ENCODE assay signal across 8 mouse cellular contexts in the genomic region with DNA sequence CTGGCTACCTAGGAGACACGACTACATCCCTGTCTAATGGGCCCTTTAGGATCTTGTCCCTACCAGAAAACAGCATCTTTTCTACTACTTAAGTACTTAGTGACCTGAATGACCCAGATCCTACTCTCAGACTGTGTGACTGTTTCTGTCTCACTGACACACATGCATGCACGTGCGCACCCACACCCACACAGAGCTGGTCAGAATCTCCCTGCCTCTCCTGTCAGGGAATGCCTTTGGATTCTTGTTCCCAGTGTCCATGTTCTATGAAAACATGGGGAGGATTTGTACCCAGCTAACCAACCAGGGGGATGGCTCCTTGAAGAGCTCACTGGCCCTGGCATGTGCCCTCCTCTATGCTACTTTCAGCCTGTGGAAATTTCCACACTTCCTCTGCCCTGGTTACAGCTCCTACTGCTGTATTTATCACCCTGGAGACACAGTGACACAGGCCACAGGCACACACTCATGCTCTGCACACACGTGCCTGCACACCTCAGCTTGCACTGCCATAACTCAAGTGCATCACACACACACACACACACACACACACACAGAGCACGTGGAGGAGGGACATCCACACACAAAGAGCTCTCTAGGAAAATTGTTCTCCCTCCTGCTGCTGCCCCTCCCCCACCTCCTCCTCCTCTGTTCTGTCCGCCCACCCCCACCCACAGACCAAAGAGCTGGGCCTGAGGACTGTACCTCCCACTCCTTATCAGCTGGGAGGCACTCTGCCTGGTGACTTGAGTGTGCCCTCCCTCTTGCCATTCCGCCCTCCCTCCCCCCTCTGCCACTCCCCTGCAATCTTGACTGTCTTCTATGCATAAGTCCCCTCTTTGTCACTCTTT. TPM values are rescaled to one million over a fixed set of nuclear protein-coding genes. Genes with fewer than 3 reads are reported as not detected.
DNase-seq lines count a peak whose midpoint lies in the region; ATAC-seq and TF ChIP-seq lines count a peak whose summit lies in the region.

No protein-coding gene starts in this region.

- H3K4me1 ChIP-seq in kidney, embryonic 16.5 days (ENCODE audit: insufficient read depth, low read length), result peaks cover 24% of the 10 kb centered on the region
- H3K4me1 ChIP-seq in hindbrain, postnatal 0 days (ENCODE audit: insufficient read depth, low read length), result peaks cover 9% of the 10 kb centered on the region
- H3K4me1 ChIP-seq in midbrain, embryonic 10.5 days, result peaks cover 45% of the 10 kb centered on the region

- peaks cover 7% of the 10 kb centered on the region; the same call in 1 of the 2 replicates for H3K27me3 ChIP-seq in kidney, embryonic 16.5 days (ENCODE audit: insufficient read depth, low read length)
- H3K27me3 ChIP-seq in hindbrain, postnatal 0 days (ENCODE audit: insufficient read depth, low read length), result no peaks in the 10 kb centered on the region
- H3K27me3 ChIP-seq in midbrain, embryonic 10.5 days (ENCODE audit: low read depth, poor library complexity, severe bottlenecking), result peaks cover 57% of the 10 kb centered on the region

- no peaks in the 10 kb centered on the region for H3K9me3 ChIP-seq in kidney, embryonic 16.5 days (ENCODE audit: low read length)
- H3K9me3 ChIP-seq in hindbrain, postnatal 0 days (ENCODE audit: low read length), result no peaks in the 10 kb centered on the region
- no peaks in the 10 kb centered on the region for H3K9me3 ChIP-seq in midbrain, embryonic 10.5 days (replicated peaks)

- no peak overlapping the region for H3K4me3 ChIP-seq in kidney, embryonic 16.5 days (ENCODE audit: low read length)
- H3K4me3 ChIP-seq in hindbrain, postnatal 0 days (ENCODE audit: low read length), result no peak overlapping the region
- H3K4me3 ChIP-seq in midbrain, embryonic 10.5 days, result no peak overlapping the region

- 0 out of 2 replicates have a peak, but pooled peaks have one; percentile 14 for ATAC-seq in kidney, embryonic 16.5 days (ENCODE audit: low FRiP score, low TSS enrichment)
- ATAC-seq in common myeloid progenitor, adult 5-6 weeks (replicated peaks; ENCODE audit: low read depth, poor library complexity, severe bottlenecking), result peak; percentile 63
- peak; percentile 60 for ATAC-seq in hindbrain, postnatal 0 days

- no peak overlapping the region for H3K4me2 ChIP-seq in kidney, embryonic 16.5 days (replicated peaks; ENCODE audit: low read depth, low read length)
- H3K4me2 ChIP-seq in hindbrain, postnatal 0 days (ENCODE audit: low read depth, low read length), result no peak overlapping the region

- DNase-seq in kidney, adult 18-20 months, result no peak
- DNase-seq in hindbrain, postnatal 0 days (ENCODE audit: low spot score), result peak; percentile 40
- DNase-seq in midbrain, embryonic 10.5 days (ENCODE audit: low spot score), result no peak
- no peak for DNase-seq in spleen, postnatal 4 days (ENCODE audit: low spot score in 2 of 2)
- DNase-seq in thymus, postnatal 25 days, result no peak
- no peak for DNase-seq in spleen, adult 12 weeks (ENCODE audit: low spot score)

- TF ChIP-seq CTCF in hindbrain, postnatal 0 days (IDR thresholded peaks at IDR 0.05; ENCODE audit: low read depth), result no peak

- H3K9ac ChIP-seq in kidney, embryonic 16.5 days (replicated peaks; ENCODE audit: low read length), result peak overlapping the region; percentile 32; the same call in 1 of the 2 replicates
- H3K9ac ChIP-seq in hindbrain, postnatal 0 days (replicated peaks; ENCODE audit: low read length), result no peak overlapping the region

- H3K27ac ChIP-seq in kidney, embryonic 16.5 days (ENCODE audit: low read length), result 0 out of 2 replicates have a peak overlapping the region, but pooled peaks have one; percentile 8
- H3K27ac ChIP-seq in hindbrain, postnatal 0 days, result no peak overlapping the region; the same call in 1 of the 2 replicates
- peak overlapping the region; percentile 74 for H3K27ac ChIP-seq in midbrain, embryonic 10.5 days (replicated peaks)

- WGBS in kidney, embryonic 16.5 days, result 29% methylated on average over 7 of the region's 7 CpGs
- 24% methylated on average over 7 of the region's 7 CpGs for WGBS in hindbrain, postnatal 0 days
- WGBS in midbrain, embryonic 10.5 days, result 35% methylated on average over 7 of the region's 7 CpGs

- H3K36me3 ChIP-seq in kidney, embryonic 16.5 days (ENCODE audit: insufficient read depth, low read length), result peaks cover 12% of the 10 kb centered on the region
- no peaks in the 10 kb centered on the region for H3K36me3 ChIP-seq in hindbrain, postnatal 0 days (ENCODE audit: insufficient read depth, low read length)
- no peaks in the 10 kb centered on the region for H3K36me3 ChIP-seq in midbrain, embryonic 10.5 days

RNA-seq across cellular contexts. Expression of a gene that starts 4.2 kb away (rescaled TPM):
- polyA plus RNA-seq in kidney, embryonic 16.5 days (2015; fragmentation: Nextera tagmentation; extraction: Ambion mirVana), result 9.9 TPM in 1 of 2 replicates, not detected in the other
- total RNA-seq in common myeloid progenitor, adult 5-6 weeks (2017), result 6.5 TPM in 1 of 2 replicates, not detected in the other
- not detected in 2 replicates for total RNA-seq in hindbrain, postnatal 0 days (2014; rRNA removed)
- not detected in 2 replicates for polyA plus RNA-seq in hindbrain, postnatal 0 days (2015; fragmentation: Nextera tagmentation; extraction: Ambion mirVana)
- 3.0 TPM in 1 of 2 replicates, not detected in the other for polyA plus RNA-seq in midbrain, embryonic 10.5 days (2016; fragmentation: Nextera tagmentation; extraction: Ambion mirVana)

RNA-seq across cellular contexts. Expression of a gene that starts 6.6 kb away (rescaled TPM):
- polyA plus RNA-seq in kidney, embryonic 16.5 days (2015; fragmentation: Nextera tagmentation; extraction: Ambion mirVana), result 31.6 and 46.5 TPM in 2 replicates
- total RNA-seq in common myeloid progenitor, adult 5-6 weeks (2017), result 1.7 and 7.0 TPM in 2 replicates
- total RNA-seq in hindbrain, postnatal 0 days (2014; rRNA removed), result 54.4 and 55.8 TPM in 2 replicates
- 26.7 and 27.1 TPM in 2 replicates for polyA plus RNA-seq in hindbrain, postnatal 0 days (2015; fragmentation: Nextera tagmentation; extraction: Ambion mirVana)
- polyA plus RNA-seq in midbrain, embryonic 10.5 days (2016; fragmentation: Nextera tagmentation; extraction: Ambion mirVana), result 11.9 and 13.4 TPM in 2 replicates
